Mouse (Mus musculus): ENCODE results near the gene Gtpbp3.

DNA sequence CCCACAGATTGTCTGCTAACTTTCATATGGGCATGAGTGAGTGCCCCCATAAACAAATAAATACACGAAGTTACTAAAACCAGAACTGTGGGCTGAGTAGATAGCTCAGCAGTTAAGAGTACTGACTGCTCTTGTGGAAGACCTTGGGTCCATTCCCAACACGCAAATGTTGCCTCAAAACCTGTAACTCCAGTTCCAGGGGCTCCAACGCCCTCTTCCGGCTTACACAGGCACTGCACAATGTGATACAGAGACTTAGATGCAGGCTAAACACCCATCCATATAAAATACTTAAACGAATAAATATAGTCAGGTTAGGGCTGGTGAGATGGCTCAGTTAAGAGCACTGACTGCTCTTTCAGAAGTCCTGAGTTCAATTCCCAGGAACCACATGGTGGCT lies 27.1 kb downstream of the Gtpbp3 start:
- TF ChIP-seq CTCF (IDR thresholded peaks at IDR 0.05; ENCODE audit: control insufficient read depth, insufficient read depth, insufficient replicate concordance, low read depth, low read length), result peak; percentile 19; the same call in 1 of the 2 replicates
- TF ChIP-seq POLR2A (IDR thresholded peaks at IDR 0.05; ENCODE audit: control insufficient read depth, low read depth, low read length), result no peak

Data from testis, adult 2 months (tissue).